Mouse (Mus musculus): ENCODE measurements at regions not wholly inside any gene's neighbourhood (a gene's known extent, or its start where the extent isn't known, plus 50 kb on each side); places are given as distances from the start of the nearest gene placed in this dataset.

GRCm38 (mm10) chr6:35458250-35458649, 81.4 kb downstream of the Mtpn start:
- H3K4me2 ChIP-seq (replicated peaks; ENCODE audit: low read depth, low read length, severe bottlenecking), result no peak overlapping the region
- no peak for DNase-seq (ENCODE audit: low spot score)
- H3K27me3 ChIP-seq (ENCODE audit: control insufficient read depth, insufficient read depth, low read length), result no peaks in the 10 kb centered on the region
- H3K4me1 ChIP-seq (ENCODE audit: control insufficient read depth, insufficient read depth, low read length), result no peaks in the 10 kb centered on the region
- no peaks in the 10 kb centered on the region for H3K9me3 ChIP-seq (ENCODE audit: control insufficient read depth, low read length)
- 86% methylated on average over 2 of the region's 2 CpGs for WGBS
- no peaks in the 10 kb centered on the region for H3K36me3 ChIP-seq (ENCODE audit: control insufficient read depth, insufficient read depth, low read length)
- H3K9ac ChIP-seq (ENCODE audit: low read depth, low read length, severe bottlenecking), result no peak overlapping the region
- no peak overlapping the region for H3K27ac ChIP-seq (replicated peaks; ENCODE audit: low read depth, low read length)
- no peak for TF ChIP-seq POLR2A (IDR thresholded peaks at IDR 0.05; ENCODE audit: borderline replicate concordance, extremely low read depth, insufficient read depth, insufficient read length)
- ATAC-seq (ENCODE audit: low FRiP score, low read depth), result no peak
- H3K4me3 ChIP-seq (replicated peaks; ENCODE audit: low read length), result no peak overlapping the region

DNA sequence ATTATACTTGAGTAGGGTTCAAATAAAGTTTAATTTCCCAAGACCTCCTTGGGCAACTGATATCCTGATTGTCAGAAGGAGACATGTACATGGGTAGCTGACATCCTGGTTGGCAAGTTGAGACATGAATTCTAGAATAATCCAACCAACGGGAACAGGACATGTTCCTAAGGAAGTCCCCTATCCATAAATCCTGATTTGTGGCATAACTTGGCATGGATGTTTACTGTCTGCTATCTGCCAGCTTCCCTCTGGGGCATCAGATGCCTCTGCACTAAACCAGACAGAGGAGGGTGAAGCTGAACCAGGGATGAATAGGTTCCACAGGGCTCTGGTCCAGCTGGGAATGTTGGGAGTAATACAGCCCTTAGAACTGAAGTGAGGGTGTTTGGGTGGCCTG, 94.7 kb downstream of the Mtpn start:
- H3K4me2 ChIP-seq (replicated peaks; ENCODE audit: low read depth, low read length, severe bottlenecking), result no peak overlapping the region
- no peak overlapping the region for H3K9ac ChIP-seq (ENCODE audit: low read depth, low read length, severe bottlenecking)
- no peaks in the 10 kb centered on the region for H3K9me3 ChIP-seq (ENCODE audit: control insufficient read depth, low read length)
- H3K36me3 ChIP-seq (ENCODE audit: control insufficient read depth, insufficient read depth, low read length), result no peaks in the 10 kb centered on the region
- WGBS, result 73% methylated on average over 1 of the region's 1 CpGs
- no peak for ATAC-seq (ENCODE audit: low FRiP score, low read depth)
- H3K4me1 ChIP-seq (ENCODE audit: control insufficient read depth, insufficient read depth, low read length), result no peaks in the 10 kb centered on the region
- H3K27ac ChIP-seq (replicated peaks; ENCODE audit: low read depth, low read length), result no peak overlapping the region
- no peak for DNase-seq (ENCODE audit: low spot score)
- no peaks in the 10 kb centered on the region for H3K27me3 ChIP-seq (ENCODE audit: control insufficient read depth, insufficient read depth, low read length)
- TF ChIP-seq POLR2A (IDR thresholded peaks at IDR 0.05; ENCODE audit: borderline replicate concordance, extremely low read depth, insufficient read depth, insufficient read length), result no peak
- no peak overlapping the region for H3K4me3 ChIP-seq (replicated peaks; ENCODE audit: low read length)

- no peak overlapping the region for H3K4me3 ChIP-seq (replicated peaks; ENCODE audit: low read length)
- TF ChIP-seq POLR2A (IDR thresholded peaks at IDR 0.05; ENCODE audit: borderline replicate concordance, extremely low read depth, insufficient read depth, insufficient read length), result no peak
- ATAC-seq (ENCODE audit: low FRiP score, low read depth) (no peak), DNase-seq (ENCODE audit: low spot score) (peak; percentile 17)
- H3K4me2 ChIP-seq (replicated peaks; ENCODE audit: low read depth, low read length, severe bottlenecking), result no peak overlapping the region
- no peaks in the 10 kb centered on the region for H3K4me1 ChIP-seq (ENCODE audit: control insufficient read depth, insufficient read depth, low read length)
- H3K27ac ChIP-seq (replicated peaks; ENCODE audit: low read depth, low read length), result no peak overlapping the region
- WGBS, result 72% methylated on average over 3 of the region's 3 CpGs
- H3K9ac ChIP-seq (ENCODE audit: low read depth, low read length, severe bottlenecking), result no peak overlapping the region
- no peaks in the 10 kb centered on the region for H3K9me3 ChIP-seq (ENCODE audit: control insufficient read depth, low read length)
- H3K36me3 ChIP-seq (ENCODE audit: control insufficient read depth, insufficient read depth, low read length), result no peaks in the 10 kb centered on the region
- no peaks in the 10 kb centered on the region for H3K27me3 ChIP-seq (ENCODE audit: control insufficient read depth, insufficient read depth, low read length)
These were observed 100.4 kb upstream of the Fam180a start for GRCm38 (mm10) chr6:35426301-35426700.

DNA sequence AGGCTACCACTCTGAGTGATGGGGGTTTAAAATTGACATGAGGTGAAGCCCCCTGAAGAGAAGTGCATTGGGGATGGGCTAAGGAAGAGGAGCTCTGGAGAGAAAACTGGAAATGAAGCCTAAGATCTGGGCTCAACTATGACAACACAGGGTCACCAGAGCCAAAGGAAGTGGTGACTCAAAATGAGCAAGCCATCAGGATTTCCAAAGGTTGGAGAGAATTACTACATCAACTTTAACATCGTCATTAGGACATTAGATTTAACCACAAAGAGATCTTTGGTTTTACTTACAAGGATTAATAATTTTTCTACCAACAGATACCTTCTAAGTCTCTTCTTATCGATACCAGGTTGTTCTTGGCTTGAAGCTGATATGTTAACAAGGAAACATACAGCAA, 98.6 kb upstream of the Fam180a start:
- H3K27me3 ChIP-seq (ENCODE audit: control insufficient read depth, insufficient read depth, low read length), result no peaks in the 10 kb centered on the region
- 85% methylated on average over 2 of the region's 2 CpGs for WGBS
- no peak for TF ChIP-seq POLR2A (IDR thresholded peaks at IDR 0.05; ENCODE audit: borderline replicate concordance, extremely low read depth, insufficient read depth, insufficient read length)
- H3K4me2 ChIP-seq (replicated peaks; ENCODE audit: low read depth, low read length, severe bottlenecking), result no peak overlapping the region
- H3K4me1 ChIP-seq (ENCODE audit: control insufficient read depth, insufficient read depth, low read length), result no peaks in the 10 kb centered on the region
- H3K36me3 ChIP-seq (ENCODE audit: control insufficient read depth, insufficient read depth, low read length), result no peaks in the 10 kb centered on the region
- H3K27ac ChIP-seq (replicated peaks; ENCODE audit: low read depth, low read length), result no peak overlapping the region
- no peaks in the 10 kb centered on the region for H3K9me3 ChIP-seq (ENCODE audit: control insufficient read depth, low read length)
- ATAC-seq (ENCODE audit: low FRiP score, low read depth) (no peak), DNase-seq (ENCODE audit: low spot score) (no peak)
- no peak overlapping the region for H3K9ac ChIP-seq (ENCODE audit: low read depth, low read length, severe bottlenecking)
- no peak overlapping the region for H3K4me3 ChIP-seq (replicated peaks; ENCODE audit: low read length)

- H3K4me2 ChIP-seq (replicated peaks; ENCODE audit: low read depth, low read length, severe bottlenecking), result no peak overlapping the region
- 83% methylated on average over 7 of the region's 7 CpGs for WGBS
- DNase-seq (ENCODE audit: low spot score) (no peak), ATAC-seq (ENCODE audit: low FRiP score, low read depth) (no peak)
- no peaks in the 10 kb centered on the region for H3K27me3 ChIP-seq (ENCODE audit: control insufficient read depth, insufficient read depth, low read length)
- TF ChIP-seq POLR2A (IDR thresholded peaks at IDR 0.05; ENCODE audit: borderline replicate concordance, extremely low read depth, insufficient read depth, insufficient read length), result no peak
- no peaks in the 10 kb centered on the region for H3K9me3 ChIP-seq (ENCODE audit: control insufficient read depth, low read length)
- H3K4me3 ChIP-seq (replicated peaks; ENCODE audit: low read length), result no peak overlapping the region
- H3K9ac ChIP-seq (ENCODE audit: low read depth, low read length, severe bottlenecking), result no peak overlapping the region
- H3K4me1 ChIP-seq (ENCODE audit: control insufficient read depth, insufficient read depth, low read length), result no peaks in the 10 kb centered on the region
- no peaks in the 10 kb centered on the region for H3K36me3 ChIP-seq (ENCODE audit: control insufficient read depth, insufficient read depth, low read length)
- no peak overlapping the region for H3K27ac ChIP-seq (replicated peaks; ENCODE audit: low read depth, low read length)
These were observed 95.0 kb upstream of the Fam180a start for GRCm38 (mm10) chr6:35420924-35421323.

DNA sequence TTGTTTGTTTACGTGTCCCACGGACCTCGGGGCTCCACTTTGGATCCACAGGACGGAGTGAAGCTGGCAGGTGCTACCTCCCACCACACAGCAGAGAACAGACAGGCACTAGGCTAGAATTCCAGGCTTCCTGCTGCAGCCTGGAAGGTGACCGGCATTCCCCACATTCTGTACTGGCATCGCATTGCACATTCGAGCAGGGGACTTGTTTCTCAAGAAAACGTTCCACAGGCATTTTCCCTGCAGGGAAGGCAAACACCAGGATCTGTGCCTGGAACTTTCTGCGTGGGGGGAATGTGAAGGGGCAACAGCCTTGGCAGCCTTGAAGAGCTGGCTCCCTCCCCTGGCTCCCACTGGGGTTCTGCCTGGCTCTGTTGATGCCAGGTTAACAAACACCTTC, 79.1 kb upstream of the Fam180a start:
- no peak for ATAC-seq (ENCODE audit: low FRiP score, low read depth)
- 52% methylated on average over 9 of the region's 9 CpGs for WGBS

More for the DNA sequence above, 79.1 kb upstream of the Fam180a start:
- Histone ChIP-seq H3K9me3 (ENCODE audit: control insufficient read depth, low read length) (no peaks in the 10 kb centered on the region), H3K4me1 (ENCODE audit: control insufficient read depth, insufficient read depth, low read length) (no peaks in the 10 kb centered on the region), H3K36me3 (ENCODE audit: control insufficient read depth, insufficient read depth, low read length) (no peaks in the 10 kb centered on the region), H3K4me2 (replicated peaks; ENCODE audit: low read depth, low read length, severe bottlenecking) (no peak overlapping the region), H3K27me3 (ENCODE audit: control insufficient read depth, insufficient read depth, low read length) (no peaks in the 10 kb centered on the region), H3K9ac (ENCODE audit: low read depth, low read length, severe bottlenecking) (no peak overlapping the region), H3K4me3 (replicated peaks; ENCODE audit: low read length) (no peak overlapping the region), H3K27ac (replicated peaks; ENCODE audit: low read depth, low read length) (no peak overlapping the region)
- no peak for TF ChIP-seq POLR2A (IDR thresholded peaks at IDR 0.05; ENCODE audit: borderline replicate concordance, extremely low read depth, insufficient read depth, insufficient read length)
- DNase-seq (ENCODE audit: low spot score), result no peak

Data from limb, embryonic 14.5 days (tissue).